Mouse (Mus musculus) erythroblast, embryonic 14.5 days (primary cell): ENCODE data around the gene Rab29.

ENCODE experiments used
- GATA1 ChIP-seq: IDR thresholded peaks from 2 replicates; pipeline ENCODE4 v1.6.1; 2012; ENCODE audit warnings: low read length, inconsistent platforms, mixed read lengths
- TAL1 ChIP-seq: IDR thresholded peaks from 3 replicates; pipeline ENCODE4 v1.6.1; 2012; ENCODE audit warnings: low read length, inconsistent platforms, mixed read lengths

GRCm38 (mm10) chr1:131922100-131922499 lies 55.1 kb downstream of the Rab29 start:
- TF ChIP-seq GATA1 = no peak
- TF ChIP-seq TAL1 = no peak
